Mouse (Mus musculus) cortical plate, adult 2 months (tissue): ENCODE measurements around the gene Lrrc8b. TPM values are rescaled to one million over a fixed set of nuclear protein-coding genes. Genes with fewer than 3 reads are reported as not detected.

ENCODE experiments used
- H3K27ac ChIP-seq: fragments of 200-500 bp; 2 replicates; pipeline ENCODE4 v1.5.1; 2012; ENCODE audit warnings: low read length, control low read depth, inconsistent platforms; ENCODE audit not compliant: insufficient read depth
- H3K4me1 ChIP-seq: fragments of 200-500 bp; 2 replicates; pipeline ENCODE4 v1.6.1; 2011; ENCODE audit warnings: low read length; ENCODE audit not compliant: control insufficient read depth, insufficient read depth
- H3K4me3 ChIP-seq: fragments of 200-500 bp; 2 replicates; pipeline ENCODE4 v1.5.1; 2011; ENCODE audit warnings: mild to moderate bottlenecking, low read length, control low read depth; ENCODE audit not compliant: insufficient read depth
- CTCF ChIP-seq: fragments of 200-500 bp; IDR thresholded peaks from 2 replicates; pipeline ENCODE4 v1.5.1; 2011; ENCODE audit warnings: mild to moderate bottlenecking, control low read depth, low read length; ENCODE audit not compliant: insufficient read depth; ENCODE audit errors: extremely low read depth
- POLR2A ChIP-seq: fragments of 200-500 bp; IDR thresholded peaks from 2 replicates; pipeline ENCODE4 v1.6.1; 2011; ENCODE audit warnings: mild to moderate bottlenecking, low read length, control low read depth; ENCODE audit not compliant: insufficient read depth; ENCODE audit errors: extremely low read depth
- polyA plus RNA-seq: library from polyadenylated mRNA; depleted of rRNA; stranded (reverse); fragments of >200 nt; gene quantifications from 2 replicates; pipeline ENCODE4 v1.2.3, GENCODE M21; 2012

Gene Lrrc8b
- polyA plus RNA-seq, 1 experiment = 58.2 TPM

DNA sequence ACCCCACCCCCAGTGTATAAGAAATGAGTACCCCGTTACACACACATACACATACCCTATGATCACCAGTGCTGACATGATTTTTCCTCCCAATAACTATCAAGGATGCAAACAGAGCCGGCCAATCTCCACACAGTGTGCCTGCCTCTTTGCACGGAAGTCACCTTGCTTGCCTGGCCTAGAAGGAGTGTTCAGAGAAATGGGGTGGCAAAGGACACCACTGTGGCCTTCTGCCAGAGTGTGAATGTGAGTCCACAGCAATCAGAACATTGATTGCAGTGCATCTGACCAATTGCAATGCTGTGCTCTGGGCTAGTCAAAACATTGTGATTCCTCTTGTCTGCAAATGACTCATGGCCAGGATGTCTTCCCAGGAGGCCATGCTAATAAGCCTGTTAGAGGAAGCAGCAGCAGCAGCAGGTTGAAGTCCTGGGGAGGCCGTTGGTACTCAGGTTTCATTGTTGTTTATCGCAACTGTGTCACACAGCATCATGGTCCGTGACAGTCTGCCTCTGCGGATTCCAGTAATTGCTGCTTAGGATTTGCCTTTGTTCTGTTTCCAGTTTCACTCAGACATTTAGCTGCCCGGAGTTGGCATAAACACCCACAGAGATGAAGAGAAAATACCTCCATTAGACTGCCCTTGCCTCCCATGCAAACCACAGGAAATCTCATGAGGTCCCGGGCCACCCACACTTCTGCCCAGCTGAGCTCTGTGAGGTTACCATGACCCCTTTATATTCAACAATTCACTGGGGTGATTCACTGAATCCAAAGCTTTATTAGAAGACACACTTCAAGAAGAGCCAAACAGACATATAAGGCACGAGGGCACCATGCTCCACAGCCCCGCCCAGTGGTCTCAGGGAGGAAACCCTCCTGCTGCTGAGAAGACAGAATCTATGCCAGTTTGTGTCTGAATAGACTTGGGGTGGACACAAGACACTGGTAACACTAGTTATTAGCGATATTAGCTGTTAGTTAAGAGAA is 84.9 kb downstream of the Lrrc8b start:
- TF ChIP-seq POLR2A = no peak
- TF ChIP-seq CTCF = no peak
- peaks cover 10% of the 10 kb centered on the region for H3K4me1 ChIP-seq
- H3K27ac ChIP-seq = no peak overlapping the region
- no peak overlapping the region for H3K4me3 ChIP-seq

DNA sequence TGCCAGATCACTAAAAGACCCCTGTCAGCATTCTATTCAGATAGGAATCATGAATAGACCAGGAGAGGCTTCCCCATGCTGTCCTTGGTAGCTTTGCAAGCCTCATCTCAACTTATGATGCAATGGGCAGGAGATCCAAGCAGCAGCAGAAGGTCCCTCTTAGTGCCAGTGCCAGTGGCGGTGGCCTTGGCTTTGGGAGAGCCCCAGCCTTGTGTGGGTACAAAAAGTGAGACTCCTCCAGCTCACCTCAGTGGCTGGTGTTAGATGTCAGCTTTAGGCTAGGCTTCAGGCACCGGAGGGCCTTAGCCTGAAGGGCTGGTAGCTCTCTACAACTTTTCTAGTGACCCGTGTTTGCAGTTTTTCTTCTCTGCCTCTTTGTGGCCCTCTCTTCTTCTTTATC is 85.6 kb downstream of the Lrrc8b start:
- TF ChIP-seq CTCF (no peak), POLR2A (no peak)
- Histone ChIP-seq H3K4me1 (peaks cover 10% of the 10 kb centered on the region), H3K4me3 (no peak overlapping the region), H3K27ac (no peak overlapping the region)

DNA sequence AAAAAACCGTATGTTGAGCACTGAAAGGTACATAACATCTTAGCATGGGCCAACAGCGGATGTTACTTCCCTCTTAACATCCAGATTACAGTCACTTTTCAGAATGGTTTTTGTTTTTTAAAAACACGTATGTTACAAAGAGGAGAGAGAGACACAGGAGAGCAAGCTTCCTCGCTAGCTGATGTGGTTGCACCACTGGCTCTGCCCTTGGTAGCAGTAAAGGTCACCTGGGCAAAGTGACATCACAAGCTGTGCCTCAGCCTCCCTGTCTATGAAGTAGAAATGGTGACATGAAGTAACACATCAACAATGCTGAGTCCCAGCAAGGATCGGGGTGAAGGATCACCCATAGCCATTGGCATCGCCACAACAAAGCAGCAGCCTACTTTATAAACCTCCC is 93.2 kb downstream of the Lrrc8b start:
- Histone ChIP-seq H3K27ac (no peak overlapping the region), H3K4me1 (no peaks in the 10 kb centered on the region), H3K4me3 (no peak overlapping the region)
- no peak for TF ChIP-seq POLR2A
- TF ChIP-seq CTCF = no peak

DNA sequence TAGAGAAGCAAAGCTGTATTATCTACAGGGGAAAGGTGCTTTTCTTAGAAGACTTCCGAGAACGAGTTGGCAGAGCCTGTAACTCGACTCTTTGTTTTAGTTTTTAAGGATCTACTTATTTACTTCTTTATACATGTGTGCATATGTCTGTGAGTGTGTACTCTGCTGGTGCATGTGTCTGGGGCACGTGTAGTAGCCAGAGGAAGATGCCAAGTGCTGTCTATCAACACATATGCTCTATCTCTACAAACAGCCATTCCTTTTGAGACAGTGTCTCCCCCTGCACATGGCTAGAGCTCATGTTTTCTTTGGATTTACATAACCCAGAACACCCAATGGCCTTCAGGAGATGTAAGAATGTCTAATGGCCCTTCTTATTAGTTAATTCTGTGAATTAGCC is 96.7 kb downstream of the Lrrc8b start:
- no peaks in the 10 kb centered on the region for H3K4me1 ChIP-seq
- TF ChIP-seq CTCF = no peak
- no peak for TF ChIP-seq POLR2A
- H3K4me3 ChIP-seq = no peak overlapping the region

DNA sequence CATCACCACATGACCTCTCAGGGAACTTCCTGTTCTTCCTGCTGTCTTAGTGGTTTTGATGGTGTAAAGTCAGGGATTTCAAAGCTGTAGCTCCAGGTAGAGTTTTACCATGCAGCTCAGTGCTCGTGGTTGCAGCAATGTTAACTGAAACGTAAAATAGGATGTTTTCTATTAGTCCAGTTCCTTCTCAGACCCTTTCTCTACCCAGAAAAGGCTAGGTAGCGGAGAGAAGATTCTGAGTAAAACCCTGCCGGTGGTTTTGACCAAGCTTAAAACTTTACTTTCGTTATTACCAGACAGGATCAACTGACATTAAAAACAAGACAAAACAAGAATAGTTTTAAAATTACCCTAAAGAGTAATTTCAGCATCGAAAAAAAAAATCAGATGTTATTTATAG is 100.0 kb downstream of the Lrrc8b start:
- Histone ChIP-seq H3K27ac (no peak overlapping the region), H3K4me1 (no peaks in the 10 kb centered on the region), H3K4me3 (no peak overlapping the region)
- TF ChIP-seq POLR2A (no peak), CTCF (no peak)

More for the DNA sequence above, 96.7 kb downstream of the Lrrc8b start:
- no peak overlapping the region for H3K27ac ChIP-seq

DNA sequence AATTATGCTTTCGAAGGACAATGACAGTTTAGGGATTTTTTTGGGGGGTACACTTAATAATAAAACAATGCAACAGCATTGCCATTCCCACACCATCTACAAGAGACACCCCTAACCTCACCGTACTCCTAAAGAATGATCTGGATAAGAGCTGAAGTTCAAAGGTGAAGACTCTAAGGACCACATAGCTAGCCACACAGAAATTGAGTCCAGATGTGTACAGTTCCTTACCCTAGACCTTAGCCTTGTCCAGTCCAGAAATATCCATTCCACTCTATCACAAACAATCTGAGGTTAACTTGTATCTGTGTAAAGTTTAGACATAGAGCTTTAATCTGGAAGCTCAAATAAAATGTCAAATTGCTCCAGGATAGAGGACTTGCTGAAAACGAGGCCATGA is 100.7 kb downstream of the Lrrc8b start:
- no peak overlapping the region for H3K27ac ChIP-seq
- no peak for TF ChIP-seq CTCF
- TF ChIP-seq POLR2A = no peak
- no peak overlapping the region for H3K4me3 ChIP-seq
- no peaks in the 10 kb centered on the region for H3K4me1 ChIP-seq

DNA sequence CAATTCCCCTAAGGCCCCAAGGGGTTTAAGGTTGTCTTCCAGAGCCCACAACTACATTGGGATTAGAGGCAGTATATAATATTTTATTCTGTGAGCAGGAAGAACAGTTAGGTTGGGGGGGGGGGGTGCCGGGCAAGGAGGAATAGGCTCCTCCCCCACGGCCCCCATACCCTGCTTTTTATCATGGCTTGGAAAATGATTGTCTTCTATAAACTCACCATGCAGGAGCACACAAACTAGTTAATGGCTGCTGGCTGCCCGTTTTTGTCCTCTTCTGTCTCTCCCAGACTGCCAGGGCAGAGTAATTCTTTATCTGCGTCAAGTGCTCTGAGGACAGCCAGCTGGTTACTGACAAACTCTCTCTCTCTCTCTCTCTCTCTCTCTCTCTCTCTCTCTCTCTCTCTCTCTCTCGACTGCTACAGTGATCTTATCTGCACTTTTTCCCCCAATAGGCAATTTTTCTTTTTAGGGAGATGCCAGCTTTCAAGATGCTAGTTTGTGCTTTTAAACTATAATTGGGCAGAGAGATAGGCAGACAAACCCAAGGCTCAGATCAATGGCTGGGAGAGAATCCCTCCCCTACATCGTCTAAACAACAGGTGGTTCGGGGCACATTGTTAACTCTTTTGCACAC is 102.5 kb downstream of the Lrrc8b start:
- Histone ChIP-seq H3K4me3 (peak overlapping the region; percentile 100), H3K4me1 (peaks cover 3% of the 10 kb centered on the region), H3K27ac (no peak overlapping the region)
- no peak for TF ChIP-seq POLR2A
- no peak for TF ChIP-seq CTCF

DNA sequence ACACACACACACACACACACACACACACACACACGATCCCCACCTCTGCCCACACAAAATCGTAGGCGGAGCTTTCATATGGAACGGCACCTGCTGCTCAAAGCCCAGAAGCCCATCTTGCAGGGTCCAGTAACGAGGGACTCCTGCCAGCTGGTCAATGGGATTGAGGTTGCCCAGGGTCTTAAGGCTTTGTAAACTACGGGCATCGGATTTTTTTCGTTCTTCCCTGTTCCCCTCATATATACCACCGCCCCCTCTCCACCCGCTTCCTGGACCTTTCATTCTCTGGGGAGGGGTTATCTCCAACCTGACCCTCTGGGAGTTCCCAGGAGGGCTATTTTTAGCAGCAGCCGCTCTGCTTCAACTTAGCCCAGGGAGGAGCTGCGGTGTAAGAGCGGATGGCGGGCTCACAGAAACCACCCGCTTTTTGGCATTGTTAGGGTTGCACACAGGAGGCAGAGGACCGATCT is 103.1 kb downstream of the Lrrc8b start:
- H3K27ac ChIP-seq = peak overlapping the region; percentile 43; the same call in 1 of the 2 replicates
- TF ChIP-seq CTCF = no peak
- TF ChIP-seq POLR2A = no peak
- peaks cover 6% of the 10 kb centered on the region for H3K4me1 ChIP-seq
- peak overlapping the region; percentile 100 for H3K4me3 ChIP-seq

DNA sequence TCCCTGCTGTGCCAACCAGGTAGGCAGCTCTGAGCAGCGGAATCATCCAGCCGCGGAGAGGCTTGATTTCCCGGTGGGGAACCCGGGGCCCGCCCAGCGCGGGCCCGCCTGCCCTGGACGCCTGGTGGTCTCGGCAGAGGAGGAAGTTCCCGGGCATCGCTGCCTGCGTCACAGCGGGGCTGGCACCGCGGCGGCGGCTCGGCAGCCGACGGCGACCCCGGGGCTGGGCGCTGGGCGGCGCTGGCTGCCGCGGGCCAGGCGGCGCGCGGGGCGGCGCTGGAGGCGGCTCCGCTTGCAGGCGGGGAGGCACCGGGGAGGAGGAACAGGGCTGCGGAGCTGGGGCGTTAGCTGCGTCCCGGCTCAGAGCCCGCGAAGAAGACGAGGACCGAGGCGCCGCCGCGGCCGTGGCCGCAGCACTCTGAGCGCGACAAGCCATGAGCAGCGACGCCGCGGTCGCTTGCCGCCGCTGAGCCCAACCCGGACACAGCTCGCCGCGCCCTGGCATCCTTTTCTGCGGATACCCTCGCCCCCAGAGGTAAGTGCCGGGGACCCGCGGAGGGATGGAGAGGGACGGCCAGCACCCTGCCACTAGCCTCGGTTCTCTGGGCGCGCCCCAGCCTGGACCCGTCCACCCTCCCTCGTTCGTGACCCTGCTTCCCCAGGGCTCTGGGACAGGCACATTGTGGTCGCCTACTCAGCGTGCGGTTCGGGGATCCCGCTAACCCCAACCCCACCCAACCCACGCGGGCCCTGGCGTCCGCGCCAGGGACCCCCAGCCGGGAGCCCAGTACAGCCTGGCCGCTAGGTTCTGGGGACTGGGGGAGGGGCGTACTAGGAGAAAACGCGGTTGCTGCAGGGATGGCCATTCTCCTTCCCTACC is 103.8 kb downstream of the Lrrc8b start, which contains the start of gene Lrrc8c:
Gene Lrrc8c, plus strand, starts transcription at position 293 of the 880 bp plus-strand sequence.
- TF ChIP-seq POLR2A (peak; percentile 61), CTCF (no peak)
- Histone ChIP-seq H3K27ac (peak within 1 kb of the TSS; percentile 99), H3K4me3 (peak within 1 kb of the TSS; percentile 100), H3K4me1 (peaks cover 6% of the 10 kb centered on the region)
